Mouse (Mus musculus) heart, adult 8-10 months (tissue): Measurements from ENCODE around the gene Stx18. TPM values are rescaled to one million over a fixed set of nuclear protein-coding genes. Genes with fewer than 3 reads are reported as not detected.

ENCODE experiments used
- DNase-seq: peaks from one replicate; pipeline ENCODE4 v3.0.0; 2022; ENCODE audit warnings: low spot score
- total RNA-seq, 4 experiments: library from RNA; stranded (reverse); gene quantifications; 2 replicates each; pipeline ENCODE4 v1.2.4; 2022

Gene Stx18
- total RNA-seq = 10 to 100 TPM; 14.1 to 17.5 (median 14.4) TPM

DNA sequence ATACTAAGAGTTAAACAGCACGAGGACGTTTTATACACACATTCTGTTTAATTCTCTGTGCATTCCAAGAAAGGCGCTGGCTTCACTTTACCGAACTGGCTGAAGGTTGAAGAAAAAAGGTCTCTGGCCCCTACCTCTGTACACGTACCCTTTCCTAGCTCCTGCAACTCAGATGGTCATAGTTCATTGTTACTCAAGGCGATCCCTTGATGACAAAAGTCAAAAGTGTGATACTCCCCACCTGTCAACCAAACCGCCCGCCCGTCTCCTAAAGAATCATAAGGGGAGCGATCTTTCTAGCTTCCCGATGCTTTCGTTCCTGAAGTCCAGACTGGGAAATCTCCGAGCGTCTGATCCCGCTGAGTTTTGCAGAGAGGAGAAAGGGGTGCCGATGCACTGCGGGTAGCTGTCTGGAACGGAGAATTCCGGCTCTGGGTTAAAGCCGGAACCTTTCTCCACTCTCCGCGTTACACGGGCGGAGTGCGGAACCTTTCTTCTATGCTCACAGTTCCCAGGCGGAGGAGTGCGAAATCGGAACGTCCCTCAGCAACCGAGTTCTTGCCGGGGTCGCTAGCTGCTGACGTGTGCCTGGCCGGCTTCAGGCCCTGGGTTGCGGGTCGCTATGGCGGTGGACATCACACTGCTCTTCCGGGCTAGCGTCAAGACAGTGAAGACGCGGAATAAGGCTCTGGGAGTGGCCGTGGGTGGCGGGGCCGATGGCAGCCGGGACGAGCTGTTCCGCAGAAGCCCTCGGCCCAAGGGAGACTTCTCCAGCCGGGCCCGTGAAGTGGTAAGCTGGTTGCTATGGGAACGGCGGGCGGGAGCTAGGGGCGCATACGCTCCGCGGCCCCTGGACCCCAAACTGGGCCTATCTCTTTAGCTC, at the start of gene Stx18:
TSS of gene Stx18 (plus strand) at position 33 of the 883 bp plus-strand sequence.
- peak; percentile 89 for DNase-seq

DNA sequence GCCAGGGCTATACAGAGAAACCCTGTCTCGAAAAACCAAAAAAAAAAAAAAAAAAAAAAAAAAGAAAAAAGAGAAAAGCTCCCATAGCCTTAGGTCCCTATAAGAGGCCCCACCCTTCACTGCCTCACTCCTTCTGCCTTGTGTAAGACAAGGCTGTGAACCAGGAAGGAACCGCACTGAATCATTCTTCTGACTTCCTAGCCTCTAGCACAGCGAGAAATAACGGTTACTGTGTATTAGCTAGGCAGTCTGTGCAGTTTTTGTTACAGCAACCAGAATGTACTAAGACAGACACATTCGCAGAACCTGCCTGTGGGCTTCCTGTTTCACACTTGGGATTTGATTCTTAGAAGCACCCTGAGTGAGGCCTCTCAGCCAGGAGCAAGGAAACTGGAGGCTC, 46.2 kb upstream of the Stx18 start:
- no peak for DNase-seq

GRCm38 (mm10) chr5:37998805-37999204, 39.7 kb upstream of the Stx18 start:
- DNase-seq = no peak

- DNase-seq = no peak
Measured at GRCm38 (mm10) chr5:38002573-38002972, 36.0 kb upstream of the Stx18 start.

GRCm38 (mm10) chr5:38004746-38005145, 33.8 kb upstream of the Stx18 start:
- no peak for DNase-seq

DNA sequence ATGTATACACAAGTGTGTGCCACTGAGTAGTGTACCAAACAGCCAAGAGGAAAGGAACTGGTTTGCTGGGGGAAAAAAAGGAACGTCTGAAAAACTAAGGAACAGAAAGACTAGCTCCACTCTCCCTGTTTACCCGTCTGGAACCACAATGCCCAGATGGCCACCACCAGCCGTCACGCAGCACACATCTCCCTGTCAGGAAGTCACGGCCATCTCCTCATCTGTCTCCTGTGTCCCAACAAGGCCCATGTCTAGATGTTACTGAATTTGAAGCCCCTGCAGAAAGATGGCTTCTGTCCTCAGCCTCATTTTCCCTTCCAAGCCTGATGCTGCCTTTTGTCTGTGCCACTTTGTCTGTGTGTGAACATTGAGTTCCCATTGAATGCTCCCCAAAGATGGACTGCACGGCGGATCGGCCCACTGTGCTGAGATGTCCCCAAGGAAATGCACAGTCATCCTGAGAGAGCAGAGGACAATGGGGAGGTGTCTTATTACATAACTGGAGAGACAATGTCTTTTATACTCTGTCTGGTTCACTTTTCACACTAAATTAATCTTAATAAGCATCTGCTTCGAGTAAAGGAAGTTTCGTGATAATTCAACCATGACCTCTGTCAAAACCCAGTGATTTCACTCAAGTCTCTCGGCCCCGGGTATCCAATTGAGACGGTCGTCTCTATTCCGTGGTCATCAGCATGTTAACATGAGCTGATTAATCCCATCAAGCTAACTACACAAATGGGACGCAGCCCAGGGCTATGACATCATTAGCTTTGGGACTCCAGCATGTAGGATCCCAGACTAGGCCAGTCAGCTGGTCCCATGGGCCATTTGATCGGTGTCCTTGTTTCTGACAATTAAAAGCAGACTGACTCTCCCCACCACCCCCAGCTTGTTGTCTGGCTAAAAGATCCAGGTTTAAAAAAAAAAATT, 31.9 kb upstream of the Stx18 start:
- DNase-seq = no peak

DNA sequence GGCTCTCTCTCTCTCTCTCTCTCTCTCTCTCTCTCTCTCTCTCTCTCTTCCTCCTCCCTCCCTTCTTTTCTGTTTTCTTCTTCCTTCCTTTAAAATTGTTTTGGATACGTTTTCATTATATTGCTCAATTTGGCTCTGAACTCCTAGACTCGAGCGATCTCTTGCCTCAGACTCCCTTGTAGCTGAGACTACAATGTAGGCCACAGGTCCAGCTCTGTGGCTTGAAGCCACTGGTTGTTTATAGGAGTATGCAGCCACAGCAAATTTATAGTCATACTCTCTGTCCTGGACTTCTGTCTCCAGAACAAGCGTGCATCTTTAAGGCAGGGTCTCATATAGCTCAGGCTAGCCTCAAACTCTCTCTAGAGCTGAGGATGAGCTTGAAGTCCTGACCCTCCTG, 29.5 kb upstream of the Stx18 start:
- no peak for DNase-seq

- DNase-seq = no peak
Measured at GRCm38 (mm10) chr5:38014916-38015315, 23.6 kb upstream of the Stx18 start.

DNA sequence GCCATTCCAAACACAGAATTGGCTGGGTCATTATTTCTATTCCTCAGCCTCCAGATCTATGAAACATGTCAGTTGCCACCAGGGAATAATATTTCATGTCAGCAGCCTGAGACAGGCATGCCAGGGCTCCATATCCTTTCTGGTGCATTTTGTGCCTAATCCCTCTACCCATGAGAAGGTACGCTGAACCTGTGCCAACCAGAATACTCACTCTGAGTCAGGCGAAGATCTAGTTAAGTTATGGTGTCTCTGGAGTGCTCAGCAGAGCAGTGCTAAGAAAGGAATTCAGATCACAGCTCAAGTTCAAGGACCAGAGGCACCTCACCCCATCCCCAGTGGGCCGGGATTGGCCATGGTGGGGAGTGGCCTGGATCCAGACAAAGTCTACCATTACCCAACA, 21.6 kb upstream of the Stx18 start:
- no peak for DNase-seq

DNA sequence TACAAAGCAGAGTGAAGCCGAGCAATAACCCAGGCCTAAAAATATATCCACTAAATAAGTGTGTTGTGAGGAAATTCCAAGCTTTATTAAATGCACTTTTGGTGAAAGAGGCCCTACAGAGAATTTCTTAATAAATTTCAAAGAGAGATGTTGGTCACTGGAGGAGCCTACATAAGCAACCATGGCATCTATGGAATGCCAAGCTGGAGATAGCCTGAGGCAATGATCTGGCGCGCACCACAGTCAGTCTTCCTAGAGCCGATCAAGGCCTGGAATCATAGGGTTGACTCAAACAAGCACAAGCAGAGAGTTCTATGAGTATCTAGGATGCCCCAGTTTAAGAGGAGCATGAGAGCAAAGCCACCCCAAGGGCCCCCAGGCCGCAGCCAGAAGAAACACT, 10.9 kb upstream of the Stx18 start:
- no peak for DNase-seq

- DNase-seq = no peak
Measured at GRCm38 (mm10) chr5:38038274-38038673, 268 bp upstream of the Stx18 start.

GRCm38 (mm10) chr5:38039796-38040195, 1.3 kb downstream of the Stx18 start:
- no peak for DNase-seq

GRCm38 (mm10) chr5:38044923-38045322, 6.4 kb downstream of the Stx18 start:
- no peak for DNase-seq

DNA sequence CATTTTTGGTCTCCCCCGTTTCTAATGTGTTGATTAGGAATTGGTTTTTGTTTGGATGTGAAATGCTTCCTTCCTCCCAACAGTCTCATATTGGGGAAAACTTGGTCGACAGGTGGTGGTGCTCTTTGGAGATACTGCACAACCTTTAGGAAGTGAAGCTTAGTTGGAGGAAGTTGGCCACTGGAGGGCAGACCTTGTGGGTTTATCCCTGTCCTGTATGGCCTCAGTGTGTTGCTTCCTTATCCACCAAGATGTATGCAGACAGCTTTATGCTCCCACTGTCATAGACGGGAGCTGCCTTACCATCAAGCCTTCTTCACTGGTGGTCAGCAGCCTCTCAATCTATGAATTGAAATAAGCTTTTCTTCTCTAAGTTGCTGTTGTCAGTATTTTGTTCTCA, 9.6 kb downstream of the Stx18 start:
- DNase-seq = no peak

GRCm38 (mm10) chr5:38061051-38061450, 22.5 kb downstream of the Stx18 start:
- no peak for DNase-seq

- DNase-seq = no peak
Measured at GRCm38 (mm10) chr5:38062709-38063108, 24.2 kb downstream of the Stx18 start.

- DNase-seq = no peak
Measured at GRCm38 (mm10) chr5:38063339-38063738, 24.8 kb downstream of the Stx18 start.

DNA sequence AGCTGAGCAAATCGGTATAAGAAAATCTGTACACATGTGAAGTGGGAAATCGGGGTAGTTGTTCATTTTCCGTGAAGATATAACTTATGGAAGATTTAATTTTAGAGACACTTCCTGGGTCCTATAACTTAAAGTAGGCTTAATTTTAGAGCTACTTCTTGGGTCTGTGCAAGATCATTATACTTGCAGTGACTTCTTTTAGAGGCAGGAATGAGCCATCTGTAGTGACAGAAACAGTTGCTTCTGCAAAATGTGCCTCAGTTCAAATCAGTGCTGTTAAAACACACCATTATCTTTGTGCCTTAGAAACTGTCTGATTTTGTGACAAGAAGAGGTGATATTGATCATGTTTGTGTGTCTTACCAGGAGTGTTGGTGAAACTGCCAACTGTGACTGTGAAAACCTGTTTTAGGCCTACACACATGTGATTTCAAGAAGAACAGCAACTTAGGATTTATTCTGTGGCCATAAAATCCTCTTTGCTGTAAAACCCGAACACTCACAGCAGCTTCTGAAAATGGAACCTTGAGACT, 25.6 kb downstream of the Stx18 start:
- DNase-seq = no peak

GRCm38 (mm10) chr5:38064701-38065100, 26.2 kb downstream of the Stx18 start:
- DNase-seq = peak; percentile 2

- no peak for DNase-seq
Measured at GRCm38 (mm10) chr5:38065454-38065853, 26.9 kb downstream of the Stx18 start.

- DNase-seq = no peak
Measured at GRCm38 (mm10) chr5:38066606-38067005, 28.1 kb downstream of the Stx18 start.

DNA sequence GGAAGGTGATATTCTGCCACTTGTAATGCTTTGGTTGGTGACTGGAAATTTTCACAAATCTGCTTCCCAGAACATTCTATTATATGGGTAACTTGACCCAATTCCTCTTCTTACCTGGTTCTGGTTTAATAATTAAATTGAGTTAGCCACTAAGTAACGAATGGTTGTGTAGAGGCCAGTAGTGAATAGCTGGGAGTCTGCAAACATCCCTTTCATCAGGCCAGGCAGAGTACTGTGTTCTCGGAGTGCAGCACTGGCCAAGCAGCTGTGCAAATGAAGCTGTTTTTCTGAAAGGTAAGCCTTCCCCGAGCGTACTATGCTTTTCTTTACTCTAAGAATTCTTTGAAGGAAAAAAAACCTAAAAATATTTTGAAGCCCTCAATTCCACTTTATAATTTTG, 37.8 kb downstream of the Stx18 start:
- no peak for DNase-seq
